Mouse (Mus musculus) heart, embryonic 15.5 days (tissue): ENCODE measurements around the gene Ino80e. TPM values are rescaled to one million over a fixed set of nuclear protein-coding genes. Genes with fewer than 3 reads are reported as not detected.

Experiments used
- ATAC-seq: fragments of 200-750 bp; cut with Nextera tagmentation; replicated peaks from 2 replicates; pipeline ENCODE4 v1.8.0; 2017; ENCODE audit warnings: low read depth, moderate TSS enrichment; ENCODE audit not compliant: insufficient number of reproducible peaks, insufficient read depth, low FRiP score
- H3K27ac ChIP-seq: fragments of 300-500 bp; sonication (generic); 2 replicates; pipeline ENCODE4 v1.5.1; 2015; ENCODE audit warnings: mild to moderate bottlenecking, inconsistent platforms
- H3K27me3 ChIP-seq: fragments of 300-500 bp; sonication (generic); 2 replicates; pipeline ENCODE4 v1.6.1; 2015; ENCODE audit warnings: inconsistent platforms
- H3K36me3 ChIP-seq: fragments of 300-500 bp; sonication (generic); 2 replicates; pipeline ENCODE4 v1.6.1; 2015; ENCODE audit warnings: mild to moderate bottlenecking, inconsistent platforms
- H3K4me1 ChIP-seq: fragments of 300-500 bp; sonication (generic); replicated peaks from 2 replicates; pipeline ENCODE4 v1.6.1; 2015; ENCODE audit warnings: inconsistent platforms
- H3K4me2 ChIP-seq: fragments of 300-500 bp; sonication (generic); 2 replicates; pipeline ENCODE4 v1.6.1; 2015; ENCODE audit warnings: inconsistent platforms, mild to moderate bottlenecking, moderate library complexity
- H3K4me3 ChIP-seq: fragments of 300-500 bp; sonication (generic); 2 replicates; pipeline ENCODE4 v1.5.1; 2015; ENCODE audit warnings: mild to moderate bottlenecking, inconsistent platforms
- H3K9ac ChIP-seq: fragments of 300-500 bp; sonication (generic); 2 replicates; pipeline ENCODE4 v1.6.1; 2015; ENCODE audit warnings: mild to moderate bottlenecking, inconsistent platforms
- H3K9me3 ChIP-seq: fragments of 300-500 bp; sonication (generic); replicated peaks from 2 replicates; pipeline ENCODE4 v1.6.1; 2016; ENCODE audit warnings: inconsistent platforms
- WGBS: fragments of 180-500 bp; shearing (Covaris S2); methylation state at CpG from one replicate; pipeline ENCODE4 v1.1.7; 2015; ENCODE audit warnings: mixed read lengths; 5-methylcytosine and 5-hydroxymethylcytosine counted together
- polyA plus RNA-seq: library from polyadenylated mRNA; unstranded; fragments of >200 nt; fragmentation: Nextera tagmentation; extraction: Ambion mirVana; gene quantifications from 2 replicates; pipeline ENCODE4 v1.2.1, GENCODE M21; 2015

Gene Ino80e
- polyA plus RNA-seq, 1 experiment from 2014 or later = 50.4 TPM

GRCm38 (mm10) chr7:126881040-126881439, 18.9 kb upstream of the Ino80e start:
- peak overlapping the region; percentile 96 for H3K27ac ChIP-seq
- H3K36me3 ChIP-seq = peaks cover 43% of the 10 kb centered on the region
- H3K9me3 ChIP-seq = no peaks in the 10 kb centered on the region
- peak overlapping the region; percentile 98 for H3K4me2 ChIP-seq
- H3K27me3 ChIP-seq = no peaks in the 10 kb centered on the region
- peaks cover 36% of the 10 kb centered on the region for H3K4me1 ChIP-seq
- WGBS = 73% methylated on average over 6 of the region's 6 CpGs
- H3K4me3 ChIP-seq = peak overlapping the region; percentile 83
- H3K9ac ChIP-seq = no peak overlapping the region
- no peak for ATAC-seq

- Histone ChIP-seq H3K36me3 (peaks cover 81% of the 10 kb centered on the region), H3K4me2 (no peak overlapping the region), H3K27ac (no peak overlapping the region), H3K9me3 (no peaks in the 10 kb centered on the region), H3K27me3 (no peaks in the 10 kb centered on the region), H3K4me3 (no peak overlapping the region), H3K9ac (no peak overlapping the region), H3K4me1 (peaks cover 16% of the 10 kb centered on the region)
- no peak for ATAC-seq
- WGBS = 100% methylated on average over 1 of the region's 1 CpGs
These were observed 15.1 kb upstream of the Ino80e start for GRCm38 (mm10) chr7:126877239-126877638.

GRCm38 (mm10) chr7:126870520-126870891, 8.3 kb upstream of the Ino80e start:
- Histone ChIP-seq H3K27me3 (no peaks in the 10 kb centered on the region), H3K9me3 (no peaks in the 10 kb centered on the region), H3K36me3 (peaks cover 95% of the 10 kb centered on the region), H3K4me2 (no peak overlapping the region), H3K27ac (no peak overlapping the region), H3K4me3 (no peak overlapping the region), H3K4me1 (no peaks in the 10 kb centered on the region), H3K9ac (no peak overlapping the region)
- no peak; the same call in 1 of the 2 replicates for ATAC-seq
- 94% methylated on average over 2 of the region's 2 CpGs for WGBS

GRCm38 (mm10) chr7:126869780-126870519, 7.8 kb upstream of the Ino80e start:
- H3K4me3 ChIP-seq = no peak overlapping the region
- H3K9me3 ChIP-seq = no peaks in the 10 kb centered on the region
- H3K4me2 ChIP-seq = no peak overlapping the region
- peaks cover 95% of the 10 kb centered on the region for H3K36me3 ChIP-seq
- H3K9ac ChIP-seq = no peak overlapping the region
- H3K27ac ChIP-seq = no peak overlapping the region
- H3K4me1 ChIP-seq = no peaks in the 10 kb centered on the region
- WGBS = 88% methylated on average over 23 of the region's 23 CpGs
- no peaks in the 10 kb centered on the region for H3K27me3 ChIP-seq
- ATAC-seq = no peak

GRCm38 (mm10) chr7:126868003-126868402, 5.8 kb upstream of the Ino80e start:
- Histone ChIP-seq H3K9me3 (no peaks in the 10 kb centered on the region), H3K4me1 (peaks cover 15% of the 10 kb centered on the region), H3K27me3 (no peaks in the 10 kb centered on the region), H3K36me3 (peaks cover 84% of the 10 kb centered on the region), H3K27ac (no peak overlapping the region), H3K4me3 (no peak overlapping the region), H3K9ac (no peak overlapping the region), H3K4me2 (no peak overlapping the region)
- 84% methylated on average over 12 of the region's 12 CpGs for WGBS
- no peak for ATAC-seq

- no peak overlapping the region for H3K9ac ChIP-seq
- no peak overlapping the region for H3K4me2 ChIP-seq
- no peak overlapping the region for H3K27ac ChIP-seq
- peaks cover 20% of the 10 kb centered on the region for H3K4me1 ChIP-seq
- peaks cover 79% of the 10 kb centered on the region for H3K36me3 ChIP-seq
- no peaks in the 10 kb centered on the region for H3K27me3 ChIP-seq
- ATAC-seq = no peak
- WGBS = 86% methylated on average over 2 of the region's 2 CpGs
- no peaks in the 10 kb centered on the region for H3K9me3 ChIP-seq
- no peak overlapping the region for H3K4me3 ChIP-seq
These were observed 5.4 kb upstream of the Ino80e start for GRCm38 (mm10) chr7:126867534-126867933.

GRCm38 (mm10) chr7:126863791-126864190, 1.6 kb upstream of the Ino80e start:
- peaks cover 51% of the 10 kb centered on the region for H3K36me3 ChIP-seq
- H3K27ac ChIP-seq = no peak overlapping the region
- H3K4me2 ChIP-seq = peak overlapping the region; percentile 76
- peak overlapping the region; percentile 67 for H3K4me3 ChIP-seq
- no peaks in the 10 kb centered on the region for H3K9me3 ChIP-seq
- no peaks in the 10 kb centered on the region for H3K27me3 ChIP-seq
- peaks cover 30% of the 10 kb centered on the region for H3K4me1 ChIP-seq
- no peak for ATAC-seq
- WGBS = 69% methylated on average over 6 of the region's 6 CpGs
- peak overlapping the region; percentile 64; the same call in 1 of the 2 replicates for H3K9ac ChIP-seq

GRCm38 (mm10) chr7:126861429-126862130, 597 bp downstream of the Ino80e start, which contains the start of gene Hirip3:
TSS of gene Hirip3 (plus strand) at chr7:126861972.
- Histone ChIP-seq H3K36me3 (peaks cover 41% of the 10 kb centered on the region; the same call in 1 of the 2 replicates), H3K4me3 (peak within 1 kb of the TSS; percentile 67), H3K9ac (peak within 1 kb of the TSS; percentile 64), H3K27ac (peak within 1 kb of the TSS; percentile 84), H3K4me2 (peak within 1 kb of the TSS; percentile 76), H3K4me1 (peaks cover 30% of the 10 kb centered on the region), H3K9me3 (no peaks in the 10 kb centered on the region), H3K27me3 (no peaks in the 10 kb centered on the region)
- ATAC-seq = peak; percentile 94
- 2% methylated on average over 42 of the region's 42 CpGs for WGBS

GRCm38 (mm10) chr7:126860987-126861386, 1.2 kb downstream of the Ino80e start:
- ATAC-seq = no peak
- 59% methylated on average over 5 of the region's 5 CpGs for WGBS
- peak overlapping the region; percentile 13; the same call in 1 of the 2 replicates for H3K27ac ChIP-seq
- H3K27me3 ChIP-seq = no peaks in the 10 kb centered on the region
- H3K9me3 ChIP-seq = no peaks in the 10 kb centered on the region
- peaks cover 30% of the 10 kb centered on the region for H3K4me1 ChIP-seq
- H3K36me3 ChIP-seq = peaks cover 41% of the 10 kb centered on the region
- peak overlapping the region; percentile 67 for H3K4me3 ChIP-seq
- peak overlapping the region; percentile 64 for H3K9ac ChIP-seq
- peak overlapping the region; percentile 76 for H3K4me2 ChIP-seq

GRCm38 (mm10) chr7:126856741-126857420, 5.3 kb downstream of the Ino80e start:
- H3K36me3 ChIP-seq = peaks cover 56% of the 10 kb centered on the region
- H3K27me3 ChIP-seq = no peaks in the 10 kb centered on the region
- no peak for ATAC-seq
- no peak overlapping the region for H3K4me2 ChIP-seq
- no peak overlapping the region for H3K4me3 ChIP-seq
- H3K27ac ChIP-seq = no peak overlapping the region
- WGBS = 76% methylated on average over 9 of the region's 9 CpGs
- H3K9ac ChIP-seq = no peak overlapping the region
- H3K4me1 ChIP-seq = peaks cover 8% of the 10 kb centered on the region
- no peaks in the 10 kb centered on the region for H3K9me3 ChIP-seq

GRCm38 (mm10) chr7:126855641-126856040, 6.5 kb downstream of the Ino80e start:
- H3K27ac ChIP-seq = no peak overlapping the region
- H3K9me3 ChIP-seq = no peaks in the 10 kb centered on the region
- no peak overlapping the region; the same call in 1 of the 2 replicates for H3K9ac ChIP-seq
- peaks cover under 1% of the 10 kb centered on the region for H3K4me1 ChIP-seq
- H3K27me3 ChIP-seq = no peaks in the 10 kb centered on the region
- no peak overlapping the region for H3K4me2 ChIP-seq
- WGBS = 77% methylated on average over 3 of the region's 3 CpGs
- peaks cover 60% of the 10 kb centered on the region for H3K36me3 ChIP-seq
- no peak overlapping the region for H3K4me3 ChIP-seq
- no peak for ATAC-seq
